Mouse (Mus musculus): ENCODE data around the gene Ccer2. TPM values are rescaled to one million over a fixed set of nuclear protein-coding genes. Genes with fewer than 3 reads are reported as not detected.

The Ccer2 gene
- total RNA-seq, 1 experiment from 2014 or later, result not detected

DNA sequence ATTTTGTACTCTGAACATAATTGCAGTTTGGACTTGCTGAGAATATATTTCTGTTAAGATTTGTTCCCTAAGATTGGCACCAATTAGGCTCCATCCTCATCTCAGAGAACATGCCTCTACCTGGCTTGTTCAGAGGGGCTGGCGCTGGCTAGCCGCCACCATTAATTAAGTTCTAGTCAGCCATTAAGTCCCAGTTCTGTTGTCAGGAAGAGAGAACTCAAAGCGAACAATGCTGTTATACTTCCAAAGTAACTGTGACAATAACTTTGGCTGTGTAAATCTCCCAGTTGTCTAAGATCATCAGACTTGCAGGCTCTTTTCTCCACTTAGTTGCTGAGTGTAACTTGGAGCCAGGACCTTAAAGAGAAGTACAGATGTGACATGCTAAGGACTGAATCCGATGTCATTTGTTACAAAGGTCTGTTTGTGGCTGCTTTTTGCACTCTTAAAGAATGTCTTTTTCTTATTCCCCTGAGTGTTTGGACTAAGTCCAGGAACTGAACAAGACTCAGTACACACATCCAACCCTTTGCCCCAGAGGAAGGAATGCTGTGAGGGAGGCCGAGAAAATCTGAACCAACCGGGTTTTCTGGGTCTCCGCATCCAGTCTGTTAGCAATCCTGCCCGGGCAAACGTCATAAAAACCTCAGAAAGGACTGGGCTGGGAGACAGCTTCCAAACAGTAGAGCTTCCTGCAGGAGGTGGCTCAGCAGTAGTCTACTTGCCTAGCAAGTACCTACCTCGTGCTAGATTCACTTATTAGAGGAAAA is 46.1 kb downstream of the Ccer2 start:
- peak in 1 of 2 experiments; percentile 18; a peak in 1 of 4 replicates for ATAC-seq (replicated peaks in 1 of 2; ENCODE audit: insufficient read depth in 1 of 2, low FRiP score in 2 of 2, low TSS enrichment in 1 of 2, low read depth in 1 of 2, poor library complexity in 2 of 2, severe bottlenecking in 2 of 2)

DNA sequence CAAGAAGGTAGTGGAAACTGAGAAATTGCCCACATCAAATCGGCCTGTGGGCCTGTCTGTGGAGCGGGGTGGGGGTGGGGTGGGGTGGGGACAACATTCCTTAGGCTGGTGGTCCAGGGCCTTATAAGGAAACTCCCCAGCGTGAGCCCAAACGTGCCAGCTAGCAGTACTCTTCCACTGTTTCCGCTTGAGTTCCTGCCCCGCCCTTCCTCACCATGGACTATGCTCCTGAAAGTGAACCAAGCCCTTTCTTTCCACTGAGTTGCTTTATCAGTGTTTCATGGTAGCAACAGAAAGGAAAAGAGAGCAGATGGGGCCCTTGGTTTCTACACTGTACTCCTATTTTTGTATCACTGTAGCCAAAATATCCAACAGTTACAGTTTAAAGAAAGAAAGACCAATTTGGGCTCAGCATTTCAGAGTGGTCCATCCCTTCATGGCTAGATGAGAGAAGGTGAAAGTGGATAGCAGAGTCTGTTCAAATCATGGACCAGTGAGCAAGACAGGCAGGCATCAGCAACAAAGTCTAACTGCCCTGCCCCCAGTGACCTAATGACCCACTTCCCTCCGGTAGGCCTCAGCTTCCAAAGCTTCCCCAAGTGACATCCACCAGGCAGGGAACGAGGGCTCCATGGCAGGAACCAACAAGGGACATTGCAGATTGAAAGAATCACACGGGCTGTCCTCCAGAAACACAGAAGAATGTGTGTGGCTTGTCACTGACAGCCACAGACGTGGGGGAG is 47.0 kb downstream of the Ccer2 start:
- peak in 1 of 2 experiments; percentile 19; a peak in 1 of 4 replicates for ATAC-seq (replicated peaks in 1 of 2; ENCODE audit: insufficient read depth in 1 of 2, low FRiP score in 2 of 2, low TSS enrichment in 1 of 2, low read depth in 1 of 2, poor library complexity in 2 of 2, severe bottlenecking in 2 of 2)

DNA sequence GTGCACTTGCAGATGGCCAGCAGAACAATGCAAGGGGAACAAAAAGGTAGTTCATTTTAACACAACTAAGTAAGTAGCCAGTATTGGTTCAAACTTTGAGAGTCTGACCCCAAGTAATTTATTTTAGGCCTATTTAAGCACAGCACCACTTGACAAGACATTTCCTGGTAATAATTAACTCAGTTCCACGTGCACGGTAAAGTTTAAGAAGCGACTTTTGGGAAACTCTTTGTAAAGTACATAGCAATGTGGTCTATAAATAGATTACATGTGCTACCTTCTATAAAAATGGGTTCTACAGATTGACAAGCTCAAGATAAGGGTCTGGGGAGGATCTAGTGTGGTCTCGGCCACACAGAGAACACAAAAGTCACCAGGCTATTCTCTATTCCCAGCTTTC is 47.8 kb downstream of the Ccer2 start:
- ATAC-seq (replicated peaks in 1 of 2; ENCODE audit: insufficient read depth in 1 of 2, low FRiP score in 2 of 2, low TSS enrichment in 1 of 2, low read depth in 1 of 2, poor library complexity in 2 of 2, severe bottlenecking in 2 of 2), result no peak

DNA sequence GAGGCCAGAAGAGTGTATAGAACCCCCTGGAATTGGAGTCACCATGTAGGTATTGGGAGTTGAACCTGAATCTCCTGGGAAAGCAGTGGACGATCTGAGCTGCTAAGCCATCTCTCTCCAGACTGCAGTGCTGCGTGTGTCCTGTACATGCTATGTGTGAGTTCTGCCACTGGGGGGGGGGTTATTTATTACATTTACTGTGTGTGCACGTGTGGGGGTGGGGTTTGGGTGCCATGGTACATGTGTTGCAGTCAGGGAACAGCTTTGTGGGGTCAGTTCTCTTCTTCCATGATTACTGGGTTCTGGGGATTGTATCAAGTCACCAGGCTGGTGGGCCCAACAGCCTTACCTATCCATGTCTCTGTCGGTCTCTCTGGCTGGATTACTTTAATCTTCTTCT is 50.9 kb downstream of the Ccer2 start:
- ATAC-seq (replicated peaks in 1 of 2; ENCODE audit: insufficient read depth in 1 of 2, low FRiP score in 2 of 2, low TSS enrichment in 1 of 2, low read depth in 1 of 2, poor library complexity in 2 of 2, severe bottlenecking in 2 of 2), result no peak

DNA sequence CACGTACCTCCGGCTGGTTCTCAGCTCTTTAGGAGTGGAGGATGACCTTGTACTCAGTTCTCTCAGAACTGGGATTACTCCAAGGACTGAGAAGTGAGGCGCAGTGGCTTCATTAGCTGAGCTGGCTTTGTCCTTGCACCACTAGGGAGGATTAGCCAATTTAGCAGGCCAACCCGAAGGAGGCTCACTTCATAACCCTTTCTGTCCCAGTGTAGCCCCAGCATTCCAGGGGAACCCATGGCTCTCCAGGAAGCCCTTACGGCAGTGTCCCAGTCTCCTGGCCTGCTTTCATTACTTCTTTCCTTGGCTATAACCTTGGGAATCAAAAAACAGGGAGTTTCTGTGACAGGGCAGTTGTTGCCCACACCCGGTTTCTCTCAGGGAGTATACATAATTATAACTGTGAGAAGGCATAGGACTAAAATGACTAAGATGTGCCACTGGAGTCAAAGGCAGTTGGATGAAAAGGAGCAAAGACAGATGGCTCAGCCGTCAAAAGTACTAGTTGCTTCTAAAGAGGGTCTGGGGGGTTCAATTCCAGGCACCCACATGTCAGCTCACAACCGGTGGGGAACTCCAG is 51.8 kb downstream of the Ccer2 start:
- no peak for ATAC-seq (replicated peaks in 1 of 2; ENCODE audit: insufficient read depth in 1 of 2, low FRiP score in 2 of 2, low TSS enrichment in 1 of 2, low read depth in 1 of 2, poor library complexity in 2 of 2, severe bottlenecking in 2 of 2)

DNA sequence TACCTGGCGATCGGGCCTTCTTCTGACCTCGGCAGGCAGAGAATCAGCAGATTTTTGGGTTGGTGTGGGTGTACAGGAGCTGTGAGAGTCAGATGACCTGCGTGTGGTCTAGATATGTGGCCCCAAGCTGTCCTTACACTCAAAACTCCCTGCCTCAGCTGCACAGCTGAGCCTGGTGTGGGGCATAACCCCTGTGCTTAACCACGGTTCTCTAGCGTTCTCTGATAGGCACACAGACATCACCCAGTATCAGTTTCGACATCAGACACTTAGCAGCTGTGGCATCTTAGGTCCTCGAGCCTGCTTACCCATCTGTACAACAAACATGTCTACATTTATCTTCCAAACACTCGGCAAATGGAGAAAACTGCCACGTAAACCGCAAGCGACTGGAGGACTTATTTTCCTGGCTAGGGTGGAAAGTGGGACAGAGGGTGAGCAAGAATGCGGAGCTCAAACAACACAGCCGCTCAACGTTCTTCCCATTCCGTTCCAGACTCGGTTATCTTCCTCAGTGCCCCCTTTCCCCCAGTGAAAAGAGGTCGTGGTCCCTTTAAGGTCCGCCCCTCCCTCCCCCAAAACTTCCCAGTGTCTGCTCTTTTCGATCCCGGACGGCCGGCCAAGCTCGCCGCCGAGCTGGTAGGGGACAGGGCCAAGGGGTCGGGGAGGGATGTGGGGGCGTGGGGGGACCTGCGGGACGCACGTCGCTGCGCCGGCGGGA is 52.4 kb downstream of the Ccer2 start, which contains the start of gene Hnrnpl:
TSS of gene Hnrnpl (plus strand) at position 321 of the 721 bp plus-strand sequence.
- ATAC-seq (replicated peaks in 1 of 2; ENCODE audit: insufficient read depth in 1 of 2, low FRiP score in 2 of 2, low TSS enrichment in 1 of 2, low read depth in 1 of 2, poor library complexity in 2 of 2, severe bottlenecking in 2 of 2), result no peak

Other genes with a start within 250 kb of the Ccer2 start
- not detected in 2 replicates for gene Ifnl2, start 245.7 kb upstream of the Ccer2 start, total RNA-seq (2017)
- not detected in 2 replicates for gene Ifnl3, start 233.3 kb upstream of the Ccer2 start, total RNA-seq (2017)
- not detected in 2 replicates for gene Sycn, start 215.3 kb upstream of the Ccer2 start, total RNA-seq (2017)
- gene Nccrp1, start 208.9 kb upstream of the Ccer2 start, total RNA-seq (2017), result not detected in 2 replicates
- gene Samd4b, start 158.0 kb upstream of the Ccer2 start, total RNA-seq (2017), result 5.2 and 6.3 TPM in 2 replicates
- 7.0 and 10.4 TPM in 2 replicates for gene Pak4, start 158.0 kb upstream of the Ccer2 start, total RNA-seq (2017)
- gene Acp7, start 124.8 kb upstream of the Ccer2 start, total RNA-seq (2017), result not detected in 2 replicates
- gene Fbxo27, start 63.3 kb upstream of the Ccer2 start, total RNA-seq (2017), result not detected in 2 replicates
- gene Fbxo17, start 39.4 kb upstream of the Ccer2 start, total RNA-seq (2017), result 1.1 and 2.1 TPM in 2 replicates
- 26.3 and 31.4 TPM in 2 replicates for gene Mrps12, start 14.4 kb upstream of the Ccer2 start, total RNA-seq (2017)
- 5.9 and 10.6 TPM in 2 replicates for gene Sars2, start 14.2 kb upstream of the Ccer2 start, total RNA-seq (2017)
- gene Sirt2, start 10.6 kb downstream of the Ccer2 start, total RNA-seq (2017), result 27.7 and 37.4 TPM in 2 replicates
- 12.4 and 13.1 TPM in 2 replicates for gene Nfkbib, start 11.3 kb downstream of the Ccer2 start, total RNA-seq (2017)
- gene Rinl, start 32.8 kb downstream of the Ccer2 start, total RNA-seq (2017), result 40.5 and 51.7 TPM in 2 replicates
- 340 and 427 TPM in 2 replicates for gene Hnrnpl, start 52.4 kb downstream of the Ccer2 start, total RNA-seq (2017)
- gene Ech1, start 69.0 kb downstream of the Ccer2 start, total RNA-seq (2017), result 120 and 123 TPM in 2 replicates
- gene Lgals4, start 77.7 kb downstream of the Ccer2 start, total RNA-seq (2017), result 16.7 and 16.8 TPM in 2 replicates
- gene Lgals7, start 107.7 kb downstream of the Ccer2 start, total RNA-seq (2017), result not detected in 2 replicates
- 0.19 TPM in 1 of 2 replicates, not detected in the other for gene Capn12, start 125.2 kb downstream of the Ccer2 start, total RNA-seq (2017)
- 38.5 and 43.5 TPM in 2 replicates for gene Actn4, start 206.2 kb downstream of the Ccer2 start, total RNA-seq (2017)
- gene Eif3k, start 225.7 kb downstream of the Ccer2 start, total RNA-seq (2017), result 321 and 414 TPM in 2 replicates
- 63.0 and 69.6 TPM in 2 replicates for gene Map4k1, start 225.9 kb downstream of the Ccer2 start, total RNA-seq (2017)

All from hematopoietic stem cell, adult 5-6 weeks (primary cell).